Mouse (Mus musculus) heart, embryonic 15.5 days (tissue): Measurements from ENCODE around the gene Dpep1. TPM values are rescaled to one million over a fixed set of nuclear protein-coding genes. Genes with fewer than 3 reads are reported as not detected.

Experiments used
- polyA plus RNA-seq: library from polyadenylated mRNA; unstranded; fragments of >200 nt; fragmentation: Nextera tagmentation; extraction: Ambion mirVana; gene quantifications from 2 replicates; pipeline ENCODE4 v1.2.1, GENCODE M21; 2015

Dpep1 gene
- polyA plus RNA-seq, 1 experiment from 2014 or later, result 7.1 TPM

Other genes starting within 250 kb of the Dpep1 start
- gene Ankrd11, start 144.0 kb upstream of the Dpep1 start, polyA plus RNA-seq, result 39.6 and 51.5 TPM in 2 replicates
- 60.1 and 64.3 TPM in 2 replicates for gene Spg7, start 123.3 kb upstream of the Dpep1 start, polyA plus RNA-seq
- gene Rpl13, start 83.9 kb upstream of the Dpep1 start, polyA plus RNA-seq, result 802 and 841 TPM in 2 replicates
- 0.18 and 0.25 TPM in 2 replicates for gene Cpne7, start 68.9 kb upstream of the Dpep1 start, polyA plus RNA-seq
- gene Sult5a1, start 27.9 kb upstream of the Dpep1 start, polyA plus RNA-seq, result 4.6 and 7.5 TPM in 2 replicates
- gene Chmp1a, start 26.5 kb downstream of the Dpep1 start, polyA plus RNA-seq, result 89.2 and 106 TPM in 2 replicates
- gene Spata33, start 26.6 kb downstream of the Dpep1 start, polyA plus RNA-seq, result 3.6 and 4.4 TPM in 2 replicates
- 17.7 and 20.8 TPM in 2 replicates for gene Cdk10, start 38.6 kb downstream of the Dpep1 start, polyA plus RNA-seq
- 3.4 and 4.5 TPM in 2 replicates for gene Spata2l, start 50.0 kb downstream of the Dpep1 start, polyA plus RNA-seq
- gene Zfp276, start 68.0 kb downstream of the Dpep1 start, polyA plus RNA-seq, result 13.2 and 18.4 TPM in 2 replicates
- 19.2 and 22.7 TPM in 2 replicates for gene Vps9d1, start 68.1 kb downstream of the Dpep1 start, polyA plus RNA-seq
- gene Fanca, start 132.3 kb downstream of the Dpep1 start, polyA plus RNA-seq, result 14.5 and 17.0 TPM in 2 replicates
- gene Spire2, start 146.5 kb downstream of the Dpep1 start, polyA plus RNA-seq, result 0.33 and 1.4 TPM in 2 replicates
- 137 and 144 TPM in 2 replicates for gene Tcf25, start 187.5 kb downstream of the Dpep1 start, polyA plus RNA-seq
- gene Mc1r, start 220.9 kb downstream of the Dpep1 start, polyA plus RNA-seq, result 0.08 TPM in 1 of 2 replicates, not detected in the other
- 2.1 and 21.6 TPM in 2 replicates for gene Tubb3, start 225.2 kb downstream of the Dpep1 start, polyA plus RNA-seq
- 25.7 and 33.3 TPM in 2 replicates for gene Def8, start 237.3 kb downstream of the Dpep1 start, polyA plus RNA-seq